Mouse (Mus musculus): ENCODE results near the gene Sema3a.

DNA sequence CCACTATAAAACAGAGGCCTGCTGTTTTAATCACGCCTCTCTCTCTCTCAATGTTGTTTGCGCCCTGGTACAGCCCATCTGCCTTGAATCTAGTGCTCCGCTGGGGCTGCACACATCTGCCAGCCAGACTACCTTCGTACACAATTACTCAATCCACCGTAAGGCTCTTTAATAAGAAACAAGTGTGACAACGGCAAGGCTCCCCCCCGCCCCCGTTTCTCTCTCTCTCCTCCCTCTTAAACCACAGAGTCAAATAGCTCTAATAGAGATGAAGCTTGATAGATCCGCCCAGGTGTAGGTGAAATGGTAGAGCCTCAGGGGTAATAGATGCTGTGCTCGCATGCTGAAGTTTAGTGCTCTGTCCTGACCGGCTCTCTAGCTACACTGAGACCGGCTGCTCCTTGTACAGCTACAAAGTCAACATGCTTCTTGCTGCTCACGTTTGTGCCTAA is at the start of gene Sema3a:
- TF ChIP-seq CTCF (IDR thresholded peaks at IDR 0.05) (no peak), EP300 (IDR thresholded peaks at IDR 0.05) (no peak)

Data from lung, postnatal 0 days (tissue).